Mouse (Mus musculus) cortical plate, adult 2 months (tissue): ENCODE data around the gene Gm20820. TPM values are rescaled to one million over a fixed set of nuclear protein-coding genes. Genes with fewer than 3 reads are reported as not detected.
"Not testable (repeated sequence)": the region's sequence is repeated elsewhere in the genome, so short reads cannot be mapped to it uniquely, and the experiment has no call there.

Source experiments
- H3K27ac ChIP-seq: fragments of 200-500 bp; 2 replicates; pipeline ENCODE4 v1.5.1; 2012; ENCODE audit warnings: low read length, control low read depth, inconsistent platforms; ENCODE audit not compliant: insufficient read depth
- H3K4me1 ChIP-seq: fragments of 200-500 bp; 2 replicates; pipeline ENCODE4 v1.6.1; 2011; ENCODE audit warnings: low read length; ENCODE audit not compliant: control insufficient read depth, insufficient read depth
- H3K4me3 ChIP-seq: fragments of 200-500 bp; 2 replicates; pipeline ENCODE4 v1.5.1; 2011; ENCODE audit warnings: mild to moderate bottlenecking, low read length, control low read depth; ENCODE audit not compliant: insufficient read depth
- polyA plus RNA-seq: library from polyadenylated mRNA; depleted of rRNA; stranded (reverse); fragments of >200 nt; gene quantifications from 2 replicates; pipeline ENCODE4 v1.2.3, GENCODE M21; 2012; rRNA removed

Gene Gm20820
- polyA plus RNA-seq = not detected in 2 replicates

- H3K4me3 ChIP-seq, H3K4me1 ChIP-seq, H3K27ac ChIP-seq: not testable (repeated sequence)
Observed at GRCm38 (mm10) chrY:86061472-86061871, at the start of gene Gm20820. Gene Gm20820, plus strand, starts transcription at chrY:86061772.
